Mouse (Mus musculus): Measurements from ENCODE around the gene Runx3.

Runx3 gene

DNA sequence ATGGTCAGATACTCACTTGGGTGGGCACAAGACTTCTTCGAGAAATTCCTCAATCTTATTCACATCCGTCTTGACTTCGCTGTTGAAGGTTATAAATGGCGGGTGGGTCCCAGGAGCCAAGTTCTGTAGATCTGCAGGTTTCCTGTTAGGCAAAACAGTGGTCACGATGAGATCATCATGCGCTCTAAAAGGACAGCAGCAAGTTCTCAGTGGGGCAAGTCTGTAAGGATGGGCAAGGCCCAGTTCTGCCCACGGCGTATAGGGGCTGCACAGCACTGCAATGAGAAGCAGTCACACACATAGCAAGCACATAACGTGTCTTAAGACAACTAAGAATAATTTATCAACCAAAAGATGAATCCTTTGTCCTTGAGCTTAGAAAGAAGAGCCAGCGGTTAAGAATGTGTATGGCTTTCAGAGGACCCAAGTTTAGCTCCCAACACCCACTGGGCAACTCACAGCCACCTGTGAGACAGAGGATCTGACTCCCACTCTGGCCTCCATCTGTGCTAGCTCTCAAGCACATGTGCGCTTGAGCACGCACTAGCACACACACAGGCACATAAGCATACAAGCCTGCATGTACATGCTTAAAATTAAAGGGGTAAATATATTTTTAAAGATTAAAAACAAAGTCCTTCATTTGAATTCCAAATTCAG is 105.7 kb downstream of the Runx3 start:
- DNase-seq (ENCODE audit: low read depth, low spot score), result peak; percentile 82

More for the DNA sequence above, 105.7 kb downstream of the Runx3 start:
- no peaks in the 10 kb centered on the region for H3K27me3 ChIP-seq (ENCODE audit: control insufficient read depth, insufficient read depth, low read length, poor library complexity, severe bottlenecking)
- peaks cover 4% of the 10 kb centered on the region; the same call in 1 of the 2 replicates for H3K36me3 ChIP-seq (ENCODE audit: control insufficient read depth, insufficient read depth, low read length, poor library complexity, severe bottlenecking)
